Mouse (Mus musculus) heart, embryonic 14.5 days (tissue): ENCODE data around the gene Rngtt. TPM values are rescaled to one million over a fixed set of nuclear protein-coding genes. Genes with fewer than 3 reads are reported as not detected.
A peak's percentile ranks its signal among the peaks of the same experiment; 100 is the strongest.

Source experiments
- ATAC-seq: fragments of 200-750 bp; cut with Nextera tagmentation; 2 replicates; pipeline ENCODE4 v1.8.0; 2017; ENCODE audit warnings: low read depth, moderate TSS enrichment; ENCODE audit not compliant: insufficient number of reproducible peaks, insufficient read depth, low FRiP score
- H3K27ac ChIP-seq, 2 experiments: fragments of 200-500 bp in 1 of 2; fragments of 300-500 bp in 1 of 2; sonication (generic) in 1 of 2; replicated peaks in 1 of 2; 2 replicates each; pipeline ENCODE4 v1.5.1; 2012 to 2014; ENCODE audit warnings: low read depth in 2 of 2, low read length in 2 of 2, control low read depth in 1 of 2, mild to moderate bottlenecking in 1 of 2, mixed read lengths in 1 of 2; ENCODE audit not compliant: control insufficient read depth in 1 of 2, insufficient read depth in 1 of 2
- H3K27me3 ChIP-seq: fragments of 300-500 bp; sonication (generic); 2 replicates; pipeline ENCODE4 v1.6.1; 2014; ENCODE audit warnings: mild to moderate bottlenecking, low read length, control low read depth; ENCODE audit not compliant: control insufficient read depth, insufficient read depth
- H3K36me3 ChIP-seq: fragments of 300-500 bp; sonication (generic); 2 replicates; pipeline ENCODE4 v1.6.1; 2014; ENCODE audit warnings: mild to moderate bottlenecking, control low read depth, low read length, mixed read lengths; ENCODE audit not compliant: control insufficient read depth, insufficient read depth
- H3K4me1 ChIP-seq, 2 experiments: fragments of 200-500 bp in 1 of 2; fragments of 300-500 bp in 1 of 2; sonication (generic) in 1 of 2; 2 replicates each; pipeline ENCODE4 v1.6.1; 2012 to 2014; ENCODE audit warnings: low read length in 2 of 2, control low read depth in 1 of 2, mixed read lengths in 1 of 2; ENCODE audit not compliant: control insufficient read depth in 2 of 2, insufficient read depth in 2 of 2
- H3K4me2 ChIP-seq: fragments of 300-500 bp; sonication (generic); 2 replicates; pipeline ENCODE4 v1.6.1; 2014; ENCODE audit warnings: mild to moderate bottlenecking, low read length
- H3K4me3 ChIP-seq, 2 experiments: fragments of 200-500 bp in 1 of 2; fragments of 300-500 bp in 1 of 2; sonication (generic) in 1 of 2; 2 replicates each; pipeline ENCODE4 v1.5.1; 2012 to 2014; ENCODE audit warnings: low read length in 2 of 2, mild to moderate bottlenecking in 2 of 2, control low read depth in 1 of 2, low read depth in 1 of 2, moderate library complexity in 1 of 2; ENCODE audit not compliant: control insufficient read depth in 1 of 2, insufficient read depth in 1 of 2
- H3K9ac ChIP-seq: fragments of 300-500 bp; sonication (generic); 2 replicates; pipeline ENCODE4 v1.6.1; 2014; ENCODE audit warnings: mild to moderate bottlenecking, low read length
- H3K9me3 ChIP-seq: fragments of 300-500 bp; sonication (generic); 2 replicates; pipeline ENCODE4 v1.6.1; 2016; ENCODE audit warnings: low read length, control low read depth; ENCODE audit not compliant: control insufficient read depth
- WGBS: fragments of 180-500 bp; shearing (Covaris S2); extraction: QIAGEN DNeasy Blood & Tissue Kit; methylation state at CpG from one replicate; pipeline ENCODE4 v1.1.7; 2014; 5-methylcytosine and 5-hydroxymethylcytosine counted together
- polyA plus RNA-seq: library from polyadenylated mRNA; unstranded; fragments of >200 nt; fragmentation: Nextera tagmentation; extraction: Ambion mirVana; gene quantifications from 2 replicates; pipeline ENCODE4 v1.2.1, GENCODE M21; 2014

The Rngtt gene
- 14.2 and 16.0 TPM in 2 replicates for polyA plus RNA-seq

GRCm38 (mm10) chr4:33309764-33310757, at the start of gene Rngtt:
Gene Rngtt, plus strand, starts transcription at chr4:33310311.
- Histone ChIP-seq H3K9ac (peak within 1 kb of the TSS; percentile 84), H3K4me1 (peaks cover 0 to 6% of the 10 kb centered on the region in 2 experiments; a peak in 2 of 4 replicates), H3K4me3 (peak within 1 kb of the TSS; percentile 87 to 92), H3K36me3 (0 out of 2 replicates have a peak, but pooled peaks cover 5% of the 10 kb centered on the region), H3K4me2 (peak within 1 kb of the TSS; percentile 88), H3K27ac (peak within 1 kb of the TSS; percentile 45 to 59; a peak in 3 of 4 replicates), H3K9me3 (no peaks in the 10 kb centered on the region), H3K27me3 (no peaks in the 10 kb centered on the region)
- peak; percentile 93 for ATAC-seq
- 4% methylated on average over 58 of the region's 60 CpGs for WGBS

GRCm38 (mm10) chr4:33260311-33260710, 49.8 kb upstream of the Rngtt start:
- Histone ChIP-seq H3K27ac (0 out of 4 replicates have a peak overlapping the region, but pooled peaks of 1 of the 2 experiments have one; percentile 6), H3K4me2 (no peak overlapping the region)

GRCm38 (mm10) chr4:33261311-33261753, 48.8 kb upstream of the Rngtt start:
- H3K4me1 ChIP-seq, result peaks cover 11 to 18% of the 10 kb centered on the region in 2 experiments
- no peaks in the 10 kb centered on the region for H3K27me3 ChIP-seq
- peak; percentile 86 for ATAC-seq
- 11% methylated on average over 7 of the region's 7 CpGs for WGBS
- no peaks in the 10 kb centered on the region for H3K9me3 ChIP-seq
- no peaks in the 10 kb centered on the region for H3K36me3 ChIP-seq
- H3K27ac ChIP-seq, result peak overlapping the region; percentile 80 to 83
- H3K4me3 ChIP-seq, result no peak overlapping the region
- H3K4me2 ChIP-seq, result peak overlapping the region; percentile 3
- no peak overlapping the region for H3K9ac ChIP-seq

More at GRCm38 (mm10) chr4:33260311-33260710, 49.8 kb upstream of the Rngtt start:
- H3K36me3 ChIP-seq, result no peaks in the 10 kb centered on the region
- no peak for ATAC-seq
- no peak overlapping the region for H3K4me3 ChIP-seq
- H3K9ac ChIP-seq, result no peak overlapping the region
- no peaks in the 10 kb centered on the region for H3K27me3 ChIP-seq
- H3K9me3 ChIP-seq, result no peaks in the 10 kb centered on the region
- H3K4me1 ChIP-seq, result peaks cover 11 to 18% of the 10 kb centered on the region in 2 experiments

GRCm38 (mm10) chr4:33262897-33263296, 47.2 kb upstream of the Rngtt start:
- Histone ChIP-seq H3K9ac (no peak overlapping the region), H3K36me3 (no peaks in the 10 kb centered on the region), H3K4me2 (no peak overlapping the region), H3K4me3 (no peak overlapping the region), H3K9me3 (no peaks in the 10 kb centered on the region), H3K27ac (no peak overlapping the region), H3K27me3 (no peaks in the 10 kb centered on the region), H3K4me1 (peaks cover 9 to 14% of the 10 kb centered on the region in 2 experiments)
- WGBS, result 82% methylated on average over 1 of the region's 1 CpGs
- no peak for ATAC-seq

GRCm38 (mm10) chr4:33264979-33265726, 45.0 kb upstream of the Rngtt start:
- Histone ChIP-seq H3K4me1 (peaks cover 9 to 14% of the 10 kb centered on the region in 2 experiments), H3K9ac (no peak overlapping the region), H3K27ac (no peak overlapping the region), H3K4me2 (no peak overlapping the region), H3K27me3 (no peaks in the 10 kb centered on the region), H3K4me3 (no peak overlapping the region), H3K9me3 (no peaks in the 10 kb centered on the region), H3K36me3 (no peaks in the 10 kb centered on the region)
- WGBS, result 78% methylated on average over 11 of the region's 11 CpGs
- no peak for ATAC-seq

- no peaks in the 10 kb centered on the region for H3K9me3 ChIP-seq
- 80% methylated on average over 11 of the region's 11 CpGs for WGBS
- H3K27ac ChIP-seq, result no peak overlapping the region
- H3K36me3 ChIP-seq, result no peaks in the 10 kb centered on the region
- no peak overlapping the region for H3K4me2 ChIP-seq
- no peak for ATAC-seq
- H3K4me1 ChIP-seq, result peaks cover 0 to 2% of the 10 kb centered on the region in 2 experiments; a peak in 1 of 4 replicates
- no peak overlapping the region for H3K4me3 ChIP-seq
- no peak overlapping the region for H3K9ac ChIP-seq
- no peaks in the 10 kb centered on the region for H3K27me3 ChIP-seq
These were observed 39.5 kb upstream of the Rngtt start for GRCm38 (mm10) chr4:33270386-33271314.
